Mouse (Mus musculus): ENCODE results near the gene Me3.

- TF ChIP-seq CTCF (IDR thresholded peaks at IDR 0.05; ENCODE audit: extremely low read depth, insufficient read depth, insufficient read length, insufficient replicate concordance) = no peak
- TF ChIP-seq POLR2A (IDR thresholded peaks at IDR 0.05; ENCODE audit: low read depth, low read length) = no peak
These were observed at the start of gene Me3 for GRCm38 (mm10) chr7:89632342-89633251.
